Mouse (Mus musculus) frontal cortex, postnatal 10 days (tissue): Measurements from ENCODE around the gene Olfr685.
A peak's percentile ranks its signal among the peaks of the same experiment; 100 is the strongest.

Source experiments
- DNase-seq, 2 experiments: peaks; one replicate each; pipeline ENCODE4 v3.0.0; 2022; ENCODE audit warnings: low spot score in 2 of 2, mixed read lengths in 1 of 2

Olfr685 gene

DNA sequence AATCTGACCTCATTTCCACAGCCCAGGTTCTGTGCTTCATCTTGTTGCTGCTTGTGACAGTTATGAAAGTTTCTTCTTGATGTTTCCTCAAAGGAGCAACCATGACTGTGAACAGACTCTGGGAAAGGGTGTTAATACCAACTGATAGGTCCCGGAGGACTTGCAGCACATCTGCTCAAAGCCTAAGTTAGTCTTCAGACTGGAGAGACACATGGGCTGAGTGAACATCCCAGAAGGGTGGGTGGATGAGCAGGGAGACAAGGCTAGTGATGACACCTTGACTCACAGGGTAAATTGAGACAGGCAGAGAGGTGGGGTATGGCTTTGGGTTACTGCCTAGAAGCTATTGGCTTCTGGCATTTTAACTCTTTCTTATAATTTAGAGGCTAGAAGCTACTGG, at the start of gene Olfr685:
Gene Olfr685 (minus strand): TSS at position 101 of the 400 bp plus-strand sequence.
- DNase-seq, result no peak

DNA sequence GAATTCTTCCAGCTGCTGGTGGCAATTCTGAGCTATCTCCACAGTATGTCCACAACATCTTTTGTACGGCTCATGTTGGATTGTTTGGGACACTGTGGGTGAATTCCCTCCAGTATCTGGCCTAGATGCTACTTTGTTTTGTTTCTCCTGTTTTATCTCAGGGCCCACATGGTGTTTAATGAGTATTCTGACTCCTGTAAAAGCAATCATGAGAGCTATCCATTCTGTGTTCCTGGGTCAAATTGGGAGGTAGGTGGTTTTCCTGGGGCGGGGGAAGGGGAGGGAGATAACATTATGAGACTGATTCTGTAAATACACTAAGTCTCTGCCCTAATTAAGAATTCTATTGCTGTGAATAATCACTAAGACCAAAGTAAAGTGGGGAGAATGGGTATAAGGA, 43.6 kb upstream of the Olfr685 start:
- DNase-seq, result no peak

DNA sequence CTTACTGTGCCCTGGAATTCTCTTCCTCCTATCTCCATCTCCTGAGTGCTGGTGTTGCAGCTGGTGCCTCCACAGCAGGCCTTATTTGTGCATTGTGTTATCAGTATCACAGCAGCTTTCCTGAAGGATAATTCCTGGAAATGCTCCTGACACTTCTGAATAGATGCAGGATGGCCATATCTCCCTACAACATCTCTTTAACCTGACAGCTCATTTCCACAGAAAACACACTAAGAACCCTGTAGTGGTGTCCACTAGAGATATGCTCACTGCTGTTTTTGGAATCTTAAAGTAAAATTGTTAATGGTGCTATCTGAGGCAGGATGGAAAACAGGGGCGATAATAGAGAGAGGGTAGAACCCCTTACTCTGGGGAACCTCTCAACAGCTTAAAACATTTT, 42.3 kb upstream of the Olfr685 start:
- DNase-seq, result no peak

DNA sequence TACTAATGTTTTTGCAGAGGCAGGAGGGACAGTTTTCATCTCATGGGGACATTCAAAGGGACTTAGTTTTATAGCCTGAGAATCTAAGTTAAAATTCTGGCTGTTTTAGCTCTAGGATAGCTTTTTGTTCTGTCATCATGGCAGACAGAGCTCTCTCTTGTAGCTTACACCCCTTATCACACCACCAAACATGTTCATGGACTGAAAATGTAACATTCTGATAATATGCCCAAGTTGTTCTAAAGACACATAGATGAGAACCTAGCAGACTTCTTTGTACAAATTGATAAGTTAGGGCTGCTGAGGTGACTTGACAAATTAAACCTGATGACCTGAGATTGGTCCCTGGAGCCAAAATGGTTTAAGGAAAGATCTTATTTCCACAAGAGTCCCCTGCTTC, 40.9 kb upstream of the Olfr685 start:
- DNase-seq, result no peak

DNA sequence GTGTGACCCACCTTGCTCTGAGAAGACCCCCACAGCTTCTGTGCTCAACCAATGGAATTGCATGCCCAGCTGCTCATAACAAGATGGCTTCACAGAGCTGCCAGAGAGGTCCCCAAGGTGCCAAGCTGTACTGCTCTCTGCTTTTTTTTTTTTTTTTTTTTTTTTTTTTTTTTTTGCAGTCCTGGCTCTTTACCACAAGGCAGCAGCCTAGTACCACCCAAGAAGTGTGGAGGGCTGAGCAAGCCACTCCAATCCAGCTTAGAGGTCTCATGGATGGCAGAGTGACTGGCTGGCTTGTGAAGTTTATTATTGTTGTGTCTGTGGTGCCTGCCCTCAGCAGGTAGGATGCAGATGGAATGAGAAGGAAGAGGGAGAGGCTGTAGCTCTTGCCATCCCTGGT, 40.3 kb upstream of the Olfr685 start:
- no peak for DNase-seq

DNA sequence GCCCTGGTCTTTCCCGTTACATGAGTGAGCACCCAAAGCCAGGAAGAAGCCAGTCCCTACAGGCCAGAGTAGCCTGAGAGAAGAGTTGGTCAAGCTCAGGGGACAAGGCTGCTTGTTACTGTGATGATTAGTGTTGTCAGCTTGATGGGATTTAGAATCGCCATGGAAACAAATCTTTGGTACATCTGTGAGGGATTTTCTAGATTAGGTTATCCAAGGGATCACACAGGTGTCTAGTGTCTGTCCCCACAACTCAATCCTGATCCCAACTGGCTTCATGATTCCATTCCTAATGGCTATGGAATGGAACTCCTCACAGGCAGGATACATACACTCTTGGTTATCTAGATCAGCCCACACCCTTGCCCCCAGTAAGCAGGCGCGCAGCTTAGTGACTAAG, 32.5 kb upstream of the Olfr685 start:
- no peak for DNase-seq

DNA sequence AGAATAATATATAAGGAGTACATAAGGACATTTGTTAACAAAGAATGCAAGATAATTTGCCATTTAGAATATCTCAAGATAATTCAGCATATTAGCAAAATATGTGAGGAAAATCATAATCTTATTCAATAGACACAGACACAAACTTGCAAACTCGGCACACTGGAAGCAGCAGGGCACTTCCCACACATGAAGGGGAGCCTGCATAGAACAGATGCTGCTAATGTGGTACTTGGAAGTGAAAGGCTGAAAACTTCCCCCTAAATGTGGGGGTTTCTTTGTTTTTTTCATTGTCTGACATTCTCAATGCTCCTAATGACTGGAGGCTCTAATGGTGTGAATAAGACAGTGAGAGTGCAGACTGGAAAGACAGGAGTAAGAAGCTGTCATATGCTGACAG, 28.9 kb upstream of the Olfr685 start:
- DNase-seq, result no peak

DNA sequence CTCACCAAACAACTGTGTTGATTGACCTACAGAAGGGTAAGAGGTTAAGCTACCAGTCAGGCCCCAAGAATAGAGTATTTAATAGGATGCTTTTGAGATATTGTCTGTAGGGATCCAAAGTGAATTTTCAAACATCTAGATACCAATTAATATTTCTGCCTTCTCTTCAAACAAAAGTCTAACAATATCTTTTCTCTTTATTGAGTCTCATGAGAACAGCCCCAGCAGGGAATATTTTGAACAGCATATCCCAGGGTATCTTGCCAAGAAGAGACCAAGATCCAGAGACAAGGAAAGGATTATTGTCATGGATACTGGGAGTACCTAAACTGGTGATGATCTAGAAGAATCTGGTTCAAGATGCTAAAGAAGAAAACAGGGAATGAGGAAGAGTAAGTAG, 21.6 kb upstream of the Olfr685 start, which contains the start of gene Olfr686:
Gene Olfr686 (minus strand): TSS at position 101 of the 400 bp plus-strand sequence.
- no peak for DNase-seq

DNA sequence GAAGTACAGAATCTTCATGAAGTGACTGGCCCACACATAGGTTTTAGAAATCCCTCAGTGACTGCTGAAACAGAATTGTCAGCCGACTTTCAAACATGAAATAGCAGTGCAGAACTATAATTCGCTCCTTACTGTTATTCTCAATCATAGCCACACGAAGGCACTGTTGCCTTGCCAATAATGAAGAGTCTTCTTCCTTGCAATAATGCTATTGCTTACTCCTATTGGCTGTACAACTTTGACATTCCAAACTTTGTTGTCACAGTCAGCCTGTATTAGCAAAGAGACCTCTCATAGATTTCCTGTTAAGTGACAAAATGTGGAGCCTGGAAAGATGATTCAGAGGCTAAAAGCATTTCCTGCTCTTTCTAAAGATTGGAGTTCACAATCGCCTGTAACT, 15.0 kb downstream of the Olfr685 start:
- DNase-seq, result peak in 1 of 2 experiments; percentile 18

DNA sequence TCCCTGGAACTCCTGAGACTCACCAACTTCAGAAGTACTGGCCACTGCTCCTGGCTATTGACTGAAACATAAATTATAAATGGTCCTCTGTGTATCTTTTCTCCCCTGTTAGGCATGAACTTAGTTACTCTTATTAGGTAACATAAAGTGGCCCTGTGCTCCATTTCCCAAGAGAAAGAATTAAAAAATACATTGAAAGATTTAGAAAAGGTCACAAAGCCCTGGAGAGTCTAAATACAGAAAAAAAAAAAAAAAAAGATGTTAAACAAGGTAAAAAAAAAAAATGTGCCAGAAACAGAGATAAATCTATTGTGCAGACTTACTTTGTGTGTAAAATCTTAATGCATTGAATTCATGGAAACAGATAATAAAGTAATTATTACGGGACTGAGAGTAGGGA, 22.3 kb downstream of the Olfr685 start, which contains the start of gene Olfr684:
Gene Olfr684 (minus strand): TSS at position 101 of the 400 bp plus-strand sequence.
- no peak for DNase-seq

DNA sequence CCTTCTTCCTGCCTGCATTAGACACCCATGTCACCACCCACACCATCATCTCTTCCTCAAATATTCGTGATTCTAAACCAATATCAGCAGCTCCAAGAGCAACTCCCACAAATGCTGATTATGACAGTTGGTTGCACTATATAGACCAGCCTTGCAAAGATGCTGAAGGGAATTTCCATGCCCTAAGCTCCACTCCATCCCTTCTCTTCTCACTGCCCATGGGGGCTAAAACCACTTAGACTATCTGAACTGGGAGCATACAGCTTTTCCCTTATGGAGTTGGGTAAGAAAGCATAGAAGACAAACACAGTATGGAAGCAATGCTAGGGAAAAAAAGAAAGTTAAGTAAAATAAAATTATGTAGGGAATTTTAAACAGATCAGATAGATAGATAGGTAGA, 38.9 kb downstream of the Olfr685 start, which contains the start of gene Olfr683:
Gene Olfr683 (minus strand): TSS at position 101 of the 400 bp plus-strand sequence.
- no peak for DNase-seq

DNA sequence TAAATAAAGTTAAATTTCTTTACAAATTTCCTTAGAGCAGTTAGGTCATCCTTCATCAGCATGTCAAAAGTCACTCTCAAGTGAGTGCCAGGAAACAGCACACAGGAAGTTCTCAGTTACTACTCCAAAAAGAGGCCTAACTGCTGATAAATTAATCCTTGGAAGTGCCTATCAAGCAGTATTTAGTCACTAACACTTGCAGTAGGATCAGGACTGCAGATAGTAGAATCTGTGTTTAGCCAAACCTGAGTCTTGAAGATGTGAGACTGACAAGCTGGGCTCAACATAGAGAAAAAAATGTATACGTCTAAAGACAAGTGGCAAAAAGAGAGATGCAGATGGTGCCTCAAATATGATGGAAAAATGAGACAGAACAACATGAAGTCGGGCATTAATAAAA, 44.5 kb downstream of the Olfr685 start:
- no peak for DNase-seq
